Mouse (Mus musculus): Measurements from ENCODE around the gene Mn1. TPM values are rescaled to one million over a fixed set of nuclear protein-coding genes. Genes with fewer than 3 reads are reported as not detected.

Mn1 gene
- polyA plus RNA-seq, 1 experiment from 2014 or later, result 6.9 TPM

DNA sequence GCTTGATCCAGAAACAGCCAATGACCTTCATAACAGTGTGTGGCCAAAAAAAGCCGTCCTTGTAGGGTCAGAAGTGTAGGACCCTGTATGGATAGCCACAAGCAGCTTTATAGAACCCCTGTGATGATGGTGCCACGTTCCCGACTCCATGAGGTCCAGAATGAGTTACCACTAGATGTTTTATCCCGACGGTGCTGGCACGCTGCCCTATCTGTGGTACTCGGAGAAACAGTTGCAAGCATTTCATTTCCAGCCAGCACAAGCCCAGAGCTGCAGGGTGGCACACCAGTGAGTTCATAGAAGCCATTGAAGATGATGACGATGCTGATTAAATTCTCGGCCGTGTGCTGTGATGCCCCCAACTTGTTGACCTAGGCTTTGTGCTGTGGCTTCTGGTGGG lies 26.3 kb upstream of the Mn1 start:
- Histone ChIP-seq H3K27ac (replicated peaks in 1 of 2; ENCODE audit: control insufficient read depth in 1 of 2, insufficient read depth in 1 of 2, low read depth in 2 of 2, low read length in 2 of 2) (no peak overlapping the region), H3K27me3 (ENCODE audit: control insufficient read depth, insufficient read depth, low read length) (no peaks in the 10 kb centered on the region), H3K9me3 (ENCODE audit: control insufficient read depth, low read length) (no peaks in the 10 kb centered on the region), H3K4me2 (ENCODE audit: low read length) (no peak overlapping the region), H3K36me3 (ENCODE audit: control insufficient read depth, insufficient read depth, low read length) (peaks cover 35% of the 10 kb centered on the region), H3K4me1 (ENCODE audit: control insufficient read depth in 2 of 2, insufficient read depth in 2 of 2, low read length in 2 of 2) (peaks cover 28 to 35% of the 10 kb centered on the region in 2 experiments), H3K9ac (ENCODE audit: low read length) (no peak overlapping the region), H3K4me3 (ENCODE audit: control insufficient read depth in 1 of 2, insufficient read depth in 1 of 2, low read depth in 1 of 2, low read length in 2 of 2) (no peak overlapping the region)
- no peak for ATAC-seq (ENCODE audit: insufficient number of reproducible peaks, insufficient read depth, low FRiP score, low read depth)
- WGBS, result 52% methylated on average over 10 of the region's 10 CpGs

DNA sequence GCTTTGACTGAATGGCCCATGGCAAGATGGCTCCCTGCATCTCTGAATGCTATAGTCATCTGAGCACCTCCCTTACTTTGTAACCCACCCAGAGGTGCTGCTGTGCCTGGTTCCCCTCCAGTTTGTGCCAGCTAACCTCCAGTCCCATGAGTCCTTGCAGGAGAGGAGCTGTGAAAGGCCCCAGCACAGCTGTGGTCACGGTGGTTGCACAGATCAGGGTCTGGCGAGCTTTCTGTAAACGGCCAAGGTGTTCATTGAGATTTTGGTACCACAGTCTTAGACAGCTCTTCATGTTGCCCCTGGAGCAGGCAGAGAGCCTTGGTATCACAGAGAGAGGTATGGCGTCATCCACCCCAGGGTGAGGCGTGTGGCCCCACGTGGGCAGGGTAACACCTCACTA lies 25.7 kb upstream of the Mn1 start:
- Histone ChIP-seq H3K4me3 (ENCODE audit: control insufficient read depth in 1 of 2, insufficient read depth in 1 of 2, low read depth in 1 of 2, low read length in 2 of 2) (no peak overlapping the region), H3K4me1 (ENCODE audit: control insufficient read depth in 2 of 2, insufficient read depth in 2 of 2, low read length in 2 of 2) (peaks cover 31 to 40% of the 10 kb centered on the region in 2 experiments), H3K27me3 (ENCODE audit: control insufficient read depth, insufficient read depth, low read length) (no peaks in the 10 kb centered on the region; the same call in 1 of the 2 replicates), H3K4me2 (ENCODE audit: low read length) (no peak overlapping the region), H3K27ac (replicated peaks in 1 of 2; ENCODE audit: control insufficient read depth in 1 of 2, insufficient read depth in 1 of 2, low read depth in 2 of 2, low read length in 2 of 2) (no peak overlapping the region), H3K9ac (ENCODE audit: low read length) (no peak overlapping the region), H3K36me3 (ENCODE audit: control insufficient read depth, insufficient read depth, low read length) (peaks cover 31% of the 10 kb centered on the region), H3K9me3 (ENCODE audit: control insufficient read depth, low read length) (no peaks in the 10 kb centered on the region)
- no peak for ATAC-seq (ENCODE audit: insufficient number of reproducible peaks, insufficient read depth, low FRiP score, low read depth)
- whole genome bisulfite sequencing, result 88% methylated on average over 6 of the region's 6 CpGs

DNA sequence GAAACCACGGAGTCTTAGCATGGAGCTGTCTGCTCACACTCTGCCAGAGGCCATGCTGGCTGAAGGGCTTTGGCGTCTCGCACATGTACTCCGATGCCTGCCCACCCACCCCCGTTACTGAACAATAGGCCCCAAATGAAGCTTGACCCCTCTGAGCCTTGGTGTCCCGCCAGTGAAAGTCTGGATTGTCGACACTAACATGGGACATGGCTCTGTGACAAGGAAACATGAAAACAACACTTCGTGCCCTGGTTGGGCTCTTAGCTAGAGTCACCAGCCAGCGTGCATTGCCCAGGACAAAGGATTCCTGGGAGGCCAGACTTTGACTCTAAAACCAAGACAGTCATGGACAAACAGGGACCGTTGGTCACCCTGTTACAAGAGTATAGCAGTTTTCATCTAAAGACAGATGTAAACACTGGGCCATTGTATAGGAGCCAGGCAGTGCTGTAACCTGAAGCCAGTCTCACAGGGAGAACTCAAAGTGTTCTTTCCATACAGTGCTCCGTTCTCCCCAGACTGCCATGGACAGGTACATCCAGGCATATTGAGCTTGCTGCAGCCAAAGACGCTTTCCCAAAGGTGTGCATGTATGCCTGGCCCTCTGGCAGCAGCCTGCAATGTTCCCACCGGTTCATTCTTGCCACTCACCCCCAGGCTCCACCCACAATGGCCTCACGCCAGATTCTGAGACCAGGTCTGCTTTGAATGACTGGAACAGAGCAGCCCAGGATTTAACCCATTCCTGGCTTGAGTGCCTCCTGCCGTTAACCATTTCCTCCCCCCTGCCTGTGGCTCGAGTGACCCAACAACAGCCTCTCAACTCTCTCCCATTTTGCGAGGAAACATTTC lies 23.6 kb upstream of the Mn1 start:
- WGBS, result 16% methylated on average over 17 of the region's 17 CpGs
- peak; percentile 58 for ATAC-seq (ENCODE audit: insufficient number of reproducible peaks, insufficient read depth, low FRiP score, low read depth)
- H3K4me3 ChIP-seq (ENCODE audit: control insufficient read depth in 1 of 2, insufficient read depth in 1 of 2, low read depth in 1 of 2, low read length in 2 of 2), result peak overlapping the region in 1 of 2 experiments; percentile 16; a peak in 2 of 4 replicates

DNA sequence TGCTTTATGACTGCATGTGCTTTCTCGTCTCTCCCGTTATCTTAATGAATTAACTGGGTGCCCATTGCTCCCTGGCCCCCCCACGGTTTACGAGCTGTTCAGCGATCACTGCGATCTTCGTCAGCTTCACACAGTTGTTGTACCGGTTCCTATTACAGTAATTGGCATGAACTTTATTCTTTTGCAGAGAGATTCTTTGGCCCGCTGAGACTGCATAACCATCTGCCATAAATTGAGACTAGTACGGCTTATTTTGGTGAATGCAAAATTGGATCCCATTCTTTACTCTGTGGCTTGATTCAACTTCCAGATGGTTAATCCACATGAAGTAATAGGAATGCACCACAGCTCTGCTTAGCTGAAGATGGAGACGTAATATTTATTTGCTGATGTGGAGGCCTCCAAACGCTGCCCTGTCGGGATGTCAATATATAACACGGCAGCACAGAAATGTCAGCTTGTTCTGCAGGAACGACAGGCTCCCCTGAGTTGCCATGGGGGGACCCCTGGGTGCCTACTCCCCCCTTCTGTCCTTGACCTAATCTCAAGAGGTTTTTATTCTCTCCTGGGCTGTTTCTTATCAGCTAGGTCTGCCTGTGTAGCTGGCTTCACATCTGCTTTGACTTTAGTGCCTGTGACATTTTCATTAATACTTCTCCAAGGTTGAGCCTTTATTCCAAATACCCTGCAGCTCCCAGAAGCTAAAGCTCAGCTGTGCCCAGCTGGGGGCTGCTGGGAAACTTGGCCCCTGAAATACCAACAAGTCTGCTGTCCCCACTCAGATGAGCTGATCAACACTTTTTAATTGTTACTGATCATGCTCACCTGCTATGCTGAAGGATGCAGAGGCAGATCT lies 22.7 kb upstream of the Mn1 start:
- H3K27ac ChIP-seq (replicated peaks in 1 of 2; ENCODE audit: control insufficient read depth in 1 of 2, insufficient read depth in 1 of 2, low read depth in 2 of 2, low read length in 2 of 2), result no peak overlapping the region
- H3K9me3 ChIP-seq (ENCODE audit: control insufficient read depth, low read length), result no peaks in the 10 kb centered on the region
- peaks cover 3% of the 10 kb centered on the region; the same call in 1 of the 2 replicates for H3K36me3 ChIP-seq (ENCODE audit: control insufficient read depth, insufficient read depth, low read length)
- WGBS, result 31% methylated on average over 15 of the region's 15 CpGs
- H3K27me3 ChIP-seq (ENCODE audit: control insufficient read depth, insufficient read depth, low read length), result peaks cover 11% of the 10 kb centered on the region
- no peak overlapping the region; the same call in 1 of the 2 replicates for H3K9ac ChIP-seq (ENCODE audit: low read length)
- peak overlapping the region; percentile 60 for H3K4me2 ChIP-seq (ENCODE audit: low read length)
- H3K4me1 ChIP-seq (ENCODE audit: control insufficient read depth in 2 of 2, insufficient read depth in 2 of 2, low read length in 2 of 2), result peaks cover 35 to 40% of the 10 kb centered on the region in 2 experiments
- peak overlapping the region in 1 of 2 experiments; percentile 16; a peak in 2 of 4 replicates for H3K4me3 ChIP-seq (ENCODE audit: control insufficient read depth in 1 of 2, insufficient read depth in 1 of 2, low read depth in 1 of 2, low read length in 2 of 2)
- no peak for ATAC-seq (ENCODE audit: insufficient number of reproducible peaks, insufficient read depth, low FRiP score, low read depth)

More for the DNA sequence above, 23.6 kb upstream of the Mn1 start:
- Histone ChIP-seq H3K9me3 (ENCODE audit: control insufficient read depth, low read length) (no peaks in the 10 kb centered on the region), H3K4me2 (ENCODE audit: low read length) (peak overlapping the region; percentile 60), H3K36me3 (ENCODE audit: control insufficient read depth, insufficient read depth, low read length) (peaks cover 12% of the 10 kb centered on the region; the same call in 1 of the 2 replicates), H3K4me1 (ENCODE audit: control insufficient read depth in 2 of 2, insufficient read depth in 2 of 2, low read length in 2 of 2) (peaks cover 33 to 40% of the 10 kb centered on the region in 2 experiments), H3K27ac (replicated peaks in 1 of 2; ENCODE audit: control insufficient read depth in 1 of 2, insufficient read depth in 1 of 2, low read depth in 2 of 2, low read length in 2 of 2) (peak overlapping the region in 1 of 2 experiments; percentile 29; a peak in 1 of 4 replicates), H3K9ac (ENCODE audit: low read length) (no peak overlapping the region), H3K27me3 (ENCODE audit: control insufficient read depth, insufficient read depth, low read length) (peaks cover 5% of the 10 kb centered on the region)

DNA sequence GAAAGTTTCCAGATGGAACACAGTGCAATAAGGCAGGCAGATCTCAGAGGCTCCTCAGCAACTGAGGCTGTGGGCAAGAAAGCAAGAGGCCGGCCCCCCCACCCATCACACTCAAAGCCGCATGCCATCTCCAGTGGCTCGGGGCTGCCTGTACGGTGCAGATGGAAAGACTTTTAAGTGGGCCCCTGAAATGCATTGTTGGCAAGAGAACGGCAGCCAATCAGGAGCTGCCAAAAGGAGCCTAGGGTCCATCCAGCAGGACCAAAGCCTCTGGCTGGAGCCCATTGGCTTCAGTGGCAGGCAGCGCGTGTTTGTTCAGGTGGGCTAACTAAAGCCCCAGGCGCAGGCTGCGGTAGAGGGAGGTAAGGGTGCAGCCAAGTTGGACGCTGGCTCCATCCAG lies 21.4 kb upstream of the Mn1 start:
- Histone ChIP-seq H3K27ac (replicated peaks in 1 of 2; ENCODE audit: control insufficient read depth in 1 of 2, insufficient read depth in 1 of 2, low read depth in 2 of 2, low read length in 2 of 2) (no peak overlapping the region), H3K4me2 (ENCODE audit: low read length) (no peak overlapping the region), H3K36me3 (ENCODE audit: control insufficient read depth, insufficient read depth, low read length) (no peaks in the 10 kb centered on the region), H3K9ac (ENCODE audit: low read length) (no peak overlapping the region), H3K4me3 (ENCODE audit: control insufficient read depth in 1 of 2, insufficient read depth in 1 of 2, low read depth in 1 of 2, low read length in 2 of 2) (no peak overlapping the region), H3K9me3 (ENCODE audit: control insufficient read depth, low read length) (no peaks in the 10 kb centered on the region), H3K27me3 (ENCODE audit: control insufficient read depth, insufficient read depth, low read length) (peaks cover 13% of the 10 kb centered on the region), H3K4me1 (ENCODE audit: control insufficient read depth in 2 of 2, insufficient read depth in 2 of 2, low read length in 2 of 2) (peaks cover 33 to 36% of the 10 kb centered on the region in 2 experiments)
- no peak for ATAC-seq (ENCODE audit: insufficient number of reproducible peaks, insufficient read depth, low FRiP score, low read depth)
- 33% methylated on average over 10 of the region's 10 CpGs for WGBS

DNA sequence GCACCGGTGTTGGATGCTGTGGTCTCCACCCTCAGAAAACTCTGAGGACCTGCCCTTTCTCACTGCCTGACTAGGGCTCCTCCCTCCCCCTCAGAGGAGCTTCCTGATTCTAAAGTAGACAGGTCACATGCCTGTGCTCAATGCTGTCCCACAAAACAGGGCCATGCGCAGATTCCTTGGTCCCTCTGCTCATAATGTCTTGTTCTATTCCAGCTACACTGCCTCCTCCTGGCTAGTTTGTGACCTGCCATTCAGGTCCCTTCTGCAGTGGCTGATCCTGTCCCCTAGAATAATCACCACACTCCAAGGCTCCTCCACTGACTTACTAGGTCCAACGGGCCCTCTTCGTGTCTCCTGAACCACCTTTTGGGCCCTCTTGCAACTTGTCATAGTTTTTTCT lies 21.0 kb upstream of the Mn1 start:
- Histone ChIP-seq H3K27ac (replicated peaks in 1 of 2; ENCODE audit: control insufficient read depth in 1 of 2, insufficient read depth in 1 of 2, low read depth in 2 of 2, low read length in 2 of 2) (no peak overlapping the region), H3K9ac (ENCODE audit: low read length) (no peak overlapping the region), H3K4me1 (ENCODE audit: control insufficient read depth in 2 of 2, insufficient read depth in 2 of 2, low read length in 2 of 2) (peaks cover 30 to 32% of the 10 kb centered on the region in 2 experiments), H3K36me3 (ENCODE audit: control insufficient read depth, insufficient read depth, low read length) (no peaks in the 10 kb centered on the region), H3K4me3 (ENCODE audit: control insufficient read depth in 1 of 2, insufficient read depth in 1 of 2, low read depth in 1 of 2, low read length in 2 of 2) (no peak overlapping the region), H3K9me3 (ENCODE audit: control insufficient read depth, low read length) (no peaks in the 10 kb centered on the region), H3K27me3 (ENCODE audit: control insufficient read depth, insufficient read depth, low read length) (peaks cover 13% of the 10 kb centered on the region), H3K4me2 (ENCODE audit: low read length) (no peak overlapping the region)
- 61% methylated on average over 4 of the region's 4 CpGs for WGBS
- no peak for ATAC-seq (ENCODE audit: insufficient number of reproducible peaks, insufficient read depth, low FRiP score, low read depth)

DNA sequence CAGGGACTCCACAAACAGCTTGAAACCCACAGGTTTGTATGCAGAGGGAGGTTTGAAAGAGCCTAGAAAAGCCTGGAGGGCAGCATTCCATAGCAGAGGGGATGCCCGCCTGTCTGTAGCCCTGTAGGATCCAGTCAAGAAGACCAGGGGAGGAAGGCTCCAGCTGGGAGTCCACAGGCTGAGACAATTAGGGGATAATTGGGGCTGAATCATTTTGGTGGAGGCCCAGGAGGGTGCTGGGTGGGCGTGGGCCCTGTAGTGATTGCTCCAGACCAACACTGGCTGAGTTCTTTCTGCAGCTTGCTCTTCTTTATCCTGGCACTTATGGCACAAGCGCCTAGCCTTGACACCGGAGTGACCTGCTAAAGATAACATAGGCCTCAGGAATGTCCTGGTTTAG lies 18.7 kb upstream of the Mn1 start:
- Histone ChIP-seq H3K4me3 (ENCODE audit: control insufficient read depth in 1 of 2, insufficient read depth in 1 of 2, low read depth in 1 of 2, low read length in 2 of 2) (no peak overlapping the region), H3K27me3 (ENCODE audit: control insufficient read depth, insufficient read depth, low read length) (peaks cover 13% of the 10 kb centered on the region), H3K4me1 (ENCODE audit: control insufficient read depth in 2 of 2, insufficient read depth in 2 of 2, low read length in 2 of 2) (peaks cover 26 to 32% of the 10 kb centered on the region in 2 experiments), H3K9ac (ENCODE audit: low read length) (no peak overlapping the region), H3K9me3 (ENCODE audit: control insufficient read depth, low read length) (no peaks in the 10 kb centered on the region), H3K4me2 (ENCODE audit: low read length) (no peak overlapping the region), H3K27ac (replicated peaks in 1 of 2; ENCODE audit: control insufficient read depth in 1 of 2, insufficient read depth in 1 of 2, low read depth in 2 of 2, low read length in 2 of 2) (no peak overlapping the region), H3K36me3 (ENCODE audit: control insufficient read depth, insufficient read depth, low read length) (no peaks in the 10 kb centered on the region)
- no peak for ATAC-seq (ENCODE audit: insufficient number of reproducible peaks, insufficient read depth, low FRiP score, low read depth)
- WGBS, result 25% methylated on average over 4 of the region's 4 CpGs

Data from heart, embryonic 14.5 days (tissue).